Mouse (Mus musculus): ENCODE data around the gene Crb1.
A peak's percentile ranks its signal among the peaks of the same experiment; 100 is the strongest.
"Not testable (repeated sequence)": the region's sequence is repeated elsewhere in the genome, so short reads cannot be mapped to it uniquely, and the experiment has no call there.

Gene Crb1

DNA sequence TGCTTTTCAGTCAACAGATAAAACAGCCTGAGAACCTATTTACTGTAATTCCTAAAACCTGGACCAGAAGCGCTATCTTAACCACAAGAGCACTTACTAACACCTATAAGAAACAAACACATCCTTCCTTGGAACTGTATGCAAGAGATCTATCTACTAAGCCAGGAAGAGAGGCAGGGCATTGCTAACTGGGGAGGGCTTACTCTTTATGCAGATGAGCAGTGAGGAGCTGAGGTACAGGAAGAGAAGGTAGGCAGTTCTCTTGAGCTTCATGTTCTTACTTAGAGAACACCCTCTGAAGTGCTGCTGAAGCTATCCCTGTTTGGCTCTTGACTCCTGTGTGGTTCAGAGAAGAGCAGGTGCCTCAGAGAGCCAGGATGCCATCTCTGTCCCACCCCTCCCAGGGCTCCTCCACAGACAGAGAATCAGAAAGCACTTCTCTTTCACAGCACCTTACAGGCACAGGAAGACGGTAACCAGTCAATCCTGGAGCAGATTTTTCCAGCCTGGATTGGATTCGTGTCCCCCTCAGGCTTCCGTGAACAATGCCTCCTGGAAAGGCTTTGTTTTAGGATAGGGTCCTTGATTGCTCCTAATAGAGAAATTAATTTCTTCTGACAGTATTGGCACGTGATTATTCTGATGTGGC, at the start of gene Crb1:
Crb1 (minus strand) TSS at position 463 of the 649 bp plus-strand sequence.
- peak; percentile 10 to 12 for DNase-seq

DNA sequence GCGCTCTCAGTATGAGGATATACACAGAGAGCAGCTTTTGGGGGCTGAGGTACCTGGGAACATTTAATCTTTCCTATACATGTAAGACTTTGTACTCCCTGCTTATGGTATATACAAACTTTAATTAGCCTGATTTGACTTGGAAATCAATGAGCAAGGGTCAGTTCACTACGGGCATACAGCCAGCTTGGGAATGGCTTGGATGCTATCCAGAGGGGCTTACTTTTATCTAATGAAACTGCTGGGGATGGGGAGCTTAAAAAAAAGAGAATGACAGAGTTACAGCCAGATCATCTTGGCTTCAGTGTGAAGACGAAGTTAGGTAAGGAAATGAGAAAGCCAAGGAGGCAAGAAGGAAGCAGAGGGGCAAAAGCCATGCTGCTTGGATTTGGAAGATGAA, 48.1 kb upstream of the Crb1 start:
- DNase-seq, result peak; percentile 7 to 9

DNA sequence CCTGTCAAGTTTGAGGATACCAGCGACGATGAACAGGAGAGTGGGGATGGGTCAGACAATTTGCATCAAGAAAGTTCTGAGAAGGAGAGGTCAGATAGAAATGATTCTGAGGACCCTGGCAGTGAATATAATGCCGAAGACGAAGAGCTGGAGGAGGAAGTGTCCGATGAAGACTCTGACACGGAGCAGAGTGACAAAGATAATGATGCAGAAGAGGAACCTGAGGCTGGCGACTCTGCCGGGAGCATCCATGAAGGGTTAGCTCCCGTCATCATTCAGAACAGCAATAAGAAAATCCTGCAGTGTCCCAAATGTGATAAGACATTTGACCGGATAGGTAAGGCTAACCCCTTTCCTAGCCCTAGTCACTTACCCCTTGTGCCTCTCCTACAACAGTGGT, 47.0 kb upstream of the Crb1 start:
- DNase-seq, result no peak

DNA sequence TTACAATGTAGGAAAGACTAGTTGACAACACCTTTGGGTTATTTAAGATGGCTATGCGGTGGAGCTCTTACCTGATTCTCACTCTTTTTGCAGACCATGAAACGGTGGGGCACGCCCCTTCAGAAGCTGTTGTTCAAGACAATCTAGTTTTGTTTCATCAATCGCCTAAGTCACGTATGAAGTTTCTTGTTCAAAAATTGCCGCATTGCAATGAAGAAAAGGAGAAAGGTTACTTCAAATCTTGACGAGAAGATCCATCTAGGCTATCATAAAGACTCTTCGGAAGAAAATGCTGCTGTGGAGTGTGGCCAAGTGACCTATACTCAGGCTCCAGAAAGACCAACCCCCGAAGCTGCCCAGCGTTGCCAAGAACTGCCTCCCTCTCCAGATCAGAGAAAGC, 46.0 kb upstream of the Crb1 start:
- DNase-seq, result peak; percentile 20 to 33

DNA sequence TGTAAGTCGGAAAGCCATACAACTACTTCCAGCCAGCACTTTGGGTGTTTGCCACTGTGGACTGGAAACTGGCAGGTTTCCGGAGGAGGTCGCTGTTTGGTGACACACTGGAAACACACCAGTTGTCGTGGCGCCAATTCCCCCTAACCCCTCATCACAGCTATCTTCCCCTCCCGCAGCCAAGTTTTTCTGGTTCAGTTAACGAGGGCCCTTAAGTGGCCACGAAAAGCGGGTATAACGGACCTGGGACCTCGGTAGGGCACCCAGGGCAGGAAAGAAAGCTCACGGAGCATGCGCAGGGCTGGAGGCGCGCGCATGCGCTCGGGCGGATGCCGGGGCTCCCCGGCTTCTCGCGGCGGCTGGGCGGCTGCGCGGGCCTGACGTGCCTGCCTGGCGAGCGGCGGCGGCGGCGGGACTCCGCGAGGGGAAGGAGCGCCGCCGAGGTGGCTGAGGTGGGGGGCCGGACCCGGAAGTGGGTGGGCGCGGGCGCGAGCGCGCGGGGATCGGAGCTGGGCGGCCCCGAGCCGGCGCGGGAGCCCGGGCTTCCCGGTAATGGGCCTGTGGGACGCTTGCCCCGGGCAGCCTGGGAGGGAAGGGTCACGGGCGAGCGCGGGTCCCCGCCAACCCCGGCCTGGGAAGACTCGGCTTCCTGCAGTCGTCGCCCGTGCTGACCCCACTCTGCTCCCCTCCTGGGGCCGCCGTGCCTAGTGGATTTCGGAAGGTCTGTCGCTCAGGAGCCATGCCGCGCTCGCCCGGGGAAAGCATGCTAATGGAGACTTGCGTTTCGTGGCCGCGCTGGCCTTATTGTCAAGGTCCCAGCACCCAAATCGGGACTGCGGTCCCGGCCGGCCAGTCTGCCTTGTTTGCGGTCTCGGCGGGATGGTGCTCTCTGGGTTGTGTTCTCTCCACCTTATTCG, 45.2 kb upstream of the Crb1 start, which contains the start of gene Zbtb41:
Zbtb41 (plus strand) TSS at position 414 of the 917 bp plus-strand sequence.
- peak; percentile 88 to 94 for DNase-seq

DNA sequence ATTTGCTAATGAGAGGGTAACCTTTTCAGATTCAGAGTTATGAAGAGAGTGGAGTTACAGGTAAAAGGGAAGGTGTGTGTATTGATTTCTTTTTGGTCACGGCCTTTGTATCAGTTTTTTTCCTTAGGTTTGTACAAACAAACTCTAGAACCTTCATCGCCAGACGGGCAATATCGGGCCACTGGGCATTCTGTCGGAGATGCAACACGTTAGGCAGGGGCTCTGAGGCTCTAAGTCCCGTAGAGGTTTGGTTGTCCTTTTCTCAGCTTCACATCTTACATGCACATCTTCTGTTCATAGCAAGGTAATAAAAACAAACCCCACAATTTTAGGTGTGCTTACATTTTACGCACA, 44.6 kb upstream of the Crb1 start:
- DNase-seq, result no peak

DNA sequence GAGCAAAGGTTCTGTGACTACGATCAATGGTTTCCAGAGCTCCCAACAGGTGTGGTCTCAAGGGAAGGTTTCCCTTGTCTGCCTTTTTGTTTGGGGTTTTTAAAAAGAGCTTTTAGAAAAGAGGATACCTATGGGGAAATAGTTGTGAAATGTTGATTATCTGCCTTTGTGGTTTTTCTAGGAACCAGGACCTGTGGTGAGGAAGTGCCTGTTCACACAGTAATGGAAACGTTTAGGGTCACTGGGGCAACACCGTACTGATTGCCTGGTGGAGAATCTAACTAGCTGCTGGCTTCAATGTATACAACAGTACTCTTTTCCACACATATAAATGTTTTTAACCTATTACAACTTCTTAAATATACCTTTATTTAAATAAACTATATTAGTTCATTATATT, 36.6 kb upstream of the Crb1 start:
- DNase-seq, result no peak

DNA sequence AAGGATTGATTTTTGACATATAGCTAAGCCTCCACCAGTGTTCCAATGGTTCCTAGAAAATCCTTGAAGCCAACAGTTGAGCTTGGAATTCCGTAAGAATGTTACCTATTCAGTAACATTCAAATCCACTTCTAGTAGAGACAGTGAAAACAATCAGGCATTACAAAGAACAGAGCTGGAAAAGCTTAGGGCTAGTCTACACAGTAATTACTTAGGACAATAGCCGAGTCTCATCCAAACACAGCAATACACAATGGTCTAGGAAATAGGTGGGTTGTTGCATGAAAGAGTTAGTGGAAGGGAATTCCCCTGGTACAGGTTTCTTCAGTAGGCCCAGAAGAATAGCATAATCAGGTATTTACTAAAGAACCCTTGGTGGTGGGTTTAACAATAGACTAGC, 35.5 kb upstream of the Crb1 start:
- not testable (repeated sequence) for DNase-seq

DNA sequence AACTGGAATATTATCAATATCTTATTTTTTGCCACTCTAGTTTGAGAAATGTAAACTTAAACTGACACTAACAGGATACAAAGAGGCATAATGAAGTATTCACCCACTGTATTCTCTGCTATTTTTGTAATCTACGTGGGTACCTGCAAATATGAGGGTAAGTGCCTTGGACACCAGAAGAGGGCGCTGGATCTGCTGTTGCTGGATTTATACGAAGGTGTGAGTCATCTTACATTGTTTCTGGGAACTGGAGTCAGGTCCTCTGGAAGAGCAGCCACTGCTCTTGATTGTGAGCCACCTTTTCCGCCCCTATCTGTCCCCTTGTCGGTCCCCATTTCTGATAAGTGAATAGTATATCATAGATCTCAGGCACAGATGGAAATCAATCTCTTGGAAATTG, 30.8 kb upstream of the Crb1 start:
- DNase-seq, result no peak

DNA sequence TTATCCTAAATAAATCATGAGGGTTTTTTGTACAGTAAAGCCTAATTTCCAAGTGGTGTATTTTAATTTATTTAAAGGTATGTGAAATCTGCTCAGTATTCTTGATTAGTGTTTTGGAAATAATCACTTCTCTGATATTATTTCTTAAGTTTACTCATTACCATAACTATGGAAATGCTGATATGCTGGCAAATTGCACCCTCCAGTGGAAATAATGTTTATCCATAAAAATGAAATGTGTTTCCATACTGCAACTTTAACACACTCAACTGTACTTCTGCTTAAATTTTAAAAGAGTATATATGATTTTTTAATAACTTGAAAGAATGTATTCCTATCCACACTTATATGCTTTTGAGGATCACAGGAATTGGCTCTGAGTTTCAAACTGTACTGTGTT, 28.9 kb upstream of the Crb1 start:
- no peak for DNase-seq

DNA sequence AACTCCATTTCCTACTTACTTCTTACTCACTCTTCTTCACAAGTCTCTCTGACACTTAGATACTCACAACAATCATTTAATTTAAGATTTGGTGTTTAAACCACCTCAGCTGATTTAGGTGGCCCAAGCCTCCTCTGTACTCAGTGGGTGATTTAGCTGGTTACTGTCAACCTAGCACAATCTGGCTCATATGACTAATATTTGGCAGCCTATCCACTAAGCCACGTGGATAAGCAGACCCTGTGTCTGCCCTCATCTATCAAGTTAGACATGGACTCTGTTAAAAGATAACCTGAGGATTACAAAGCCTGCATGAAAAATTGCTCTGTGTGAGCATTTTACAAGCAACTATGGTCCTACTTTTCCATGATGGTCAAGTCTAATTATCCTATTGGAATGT, 19.7 kb upstream of the Crb1 start:
- DNase-seq, result no peak

DNA sequence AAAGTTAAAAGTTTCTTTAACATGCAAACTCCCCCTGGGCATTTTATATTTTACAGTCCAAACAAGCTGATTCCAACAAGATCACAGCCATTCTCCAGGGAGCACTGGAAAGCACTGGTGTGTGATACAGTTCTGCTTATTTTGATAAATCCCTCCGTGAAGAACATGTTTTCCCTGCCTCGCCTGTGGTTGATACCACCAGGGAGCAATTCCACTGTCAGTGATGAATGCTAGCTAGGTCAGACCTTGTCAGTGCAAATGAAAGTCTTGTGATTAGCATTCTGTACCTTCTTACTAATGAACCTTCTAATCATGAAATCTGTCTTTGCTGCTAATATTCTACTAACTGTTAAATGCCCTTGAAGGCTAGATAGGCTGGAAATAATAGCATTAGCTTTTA, 14.8 kb upstream of the Crb1 start:
- DNase-seq, result no peak

DNA sequence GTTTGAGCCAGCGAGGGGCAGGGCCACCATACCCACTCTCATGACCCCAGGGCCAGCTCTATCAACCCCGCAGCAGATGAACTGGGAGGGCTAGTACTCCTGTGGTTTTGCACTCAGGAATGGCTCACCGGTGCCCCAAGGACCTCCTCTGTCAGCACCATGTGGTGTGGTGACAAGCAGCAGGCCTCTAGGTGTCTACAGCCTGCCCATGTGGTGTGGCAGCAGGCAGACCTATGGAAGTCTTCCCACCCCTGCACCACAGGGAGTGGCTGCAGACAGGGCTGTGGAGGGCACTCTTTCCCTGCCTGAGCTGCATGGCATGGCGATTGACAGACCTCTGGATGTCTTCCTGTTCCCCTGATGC, 2.7 kb upstream of the Crb1 start:
- DNase-seq, result peak in 1 of 2 experiments; percentile 3

DNA sequence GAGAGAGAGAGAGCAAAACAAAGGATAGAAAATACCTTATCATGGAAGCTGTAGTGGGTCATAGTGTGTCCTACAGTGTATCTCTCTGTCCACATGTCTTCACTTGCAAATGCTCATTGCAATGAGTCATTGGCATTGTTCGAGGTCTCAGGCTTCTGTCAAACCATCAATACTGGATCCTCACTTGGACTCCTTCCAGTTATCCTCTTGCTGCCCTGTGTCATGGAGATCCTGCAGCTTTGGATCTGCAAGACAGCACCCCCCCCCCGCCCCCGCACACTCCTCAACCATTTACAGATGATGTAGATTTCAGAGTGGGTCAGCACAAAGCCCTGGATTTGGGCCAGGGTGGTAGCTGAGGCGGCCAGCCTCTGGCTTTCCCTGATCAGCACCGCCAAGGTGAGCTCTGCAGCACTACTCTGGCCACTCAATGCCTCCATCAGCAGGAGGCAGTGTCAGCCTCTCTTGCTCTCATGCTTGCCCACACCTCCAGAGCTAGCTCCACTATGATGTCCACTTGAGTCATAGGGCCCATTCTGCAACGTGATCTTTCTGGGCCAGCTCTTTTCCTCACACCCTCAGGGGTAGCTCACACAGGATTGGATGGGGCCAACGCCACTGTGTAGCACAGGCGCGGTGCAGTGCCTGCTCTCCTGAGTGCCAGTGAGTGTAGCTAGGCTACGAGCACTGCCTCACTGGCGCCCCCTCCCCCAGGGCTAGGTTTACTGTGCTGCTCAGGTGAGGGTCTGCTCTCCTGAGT, 2.1 kb upstream of the Crb1 start:
- DNase-seq, result peak; percentile 2 to 9

DNA sequence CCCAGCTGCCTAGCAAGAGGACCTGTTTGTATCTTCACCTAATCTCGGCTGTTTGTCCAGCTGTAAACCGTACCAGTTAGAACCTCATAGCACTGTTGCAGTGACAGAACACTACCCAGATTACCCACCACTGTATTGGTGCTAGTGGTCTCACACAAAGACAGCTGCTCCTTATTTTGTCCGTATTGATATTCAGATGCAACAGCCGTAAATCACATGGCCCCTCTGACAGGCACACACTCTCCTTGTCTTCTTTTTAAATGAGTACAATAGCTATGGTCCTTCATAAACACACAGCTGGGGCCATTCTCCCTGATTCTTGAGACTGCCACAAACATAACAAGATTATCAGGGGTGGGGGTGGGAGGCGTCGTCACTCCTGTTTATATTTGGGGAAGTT, 1.0 kb downstream of the Crb1 start:
- DNase-seq, result no peak

DNA sequence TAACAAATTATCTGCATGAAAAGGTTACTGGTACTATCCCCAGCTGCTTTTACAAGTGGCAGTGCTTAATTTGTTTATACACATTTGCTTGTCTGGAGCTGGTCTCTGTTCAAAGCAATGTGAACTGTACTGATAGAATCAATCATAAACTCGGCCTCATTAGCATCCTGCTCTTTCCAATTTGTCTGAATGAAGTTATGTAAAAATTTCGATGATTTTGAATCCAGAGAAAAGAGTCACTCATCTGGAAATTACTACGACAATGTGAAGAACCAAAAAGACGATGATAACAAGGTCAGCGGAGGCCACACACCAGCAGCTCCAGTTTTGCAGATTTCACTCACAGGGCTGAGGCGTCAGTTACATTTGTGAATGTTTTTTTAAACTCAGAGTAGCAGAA, 5.6 kb downstream of the Crb1 start:
- DNase-seq, result no peak

DNA sequence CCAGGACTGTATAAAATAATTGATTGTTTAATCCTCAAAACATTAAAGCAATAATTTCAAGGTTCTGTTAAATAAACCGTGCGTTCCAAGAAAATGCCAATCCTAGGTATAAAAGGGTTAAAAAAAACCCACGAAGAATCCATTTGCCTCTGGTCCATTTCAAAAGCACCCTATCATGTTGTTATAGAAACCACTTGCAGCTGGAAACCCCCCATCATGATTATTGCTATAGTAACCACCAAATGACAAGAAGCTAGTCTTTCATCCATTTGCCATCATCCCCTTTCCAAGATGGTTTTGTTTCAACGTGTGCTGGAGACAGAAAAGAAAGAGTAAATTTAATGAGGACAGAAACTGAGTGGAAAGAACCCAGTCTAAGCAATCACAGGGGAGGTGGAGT, 28.3 kb downstream of the Crb1 start:
- no peak for DNase-seq

DNA sequence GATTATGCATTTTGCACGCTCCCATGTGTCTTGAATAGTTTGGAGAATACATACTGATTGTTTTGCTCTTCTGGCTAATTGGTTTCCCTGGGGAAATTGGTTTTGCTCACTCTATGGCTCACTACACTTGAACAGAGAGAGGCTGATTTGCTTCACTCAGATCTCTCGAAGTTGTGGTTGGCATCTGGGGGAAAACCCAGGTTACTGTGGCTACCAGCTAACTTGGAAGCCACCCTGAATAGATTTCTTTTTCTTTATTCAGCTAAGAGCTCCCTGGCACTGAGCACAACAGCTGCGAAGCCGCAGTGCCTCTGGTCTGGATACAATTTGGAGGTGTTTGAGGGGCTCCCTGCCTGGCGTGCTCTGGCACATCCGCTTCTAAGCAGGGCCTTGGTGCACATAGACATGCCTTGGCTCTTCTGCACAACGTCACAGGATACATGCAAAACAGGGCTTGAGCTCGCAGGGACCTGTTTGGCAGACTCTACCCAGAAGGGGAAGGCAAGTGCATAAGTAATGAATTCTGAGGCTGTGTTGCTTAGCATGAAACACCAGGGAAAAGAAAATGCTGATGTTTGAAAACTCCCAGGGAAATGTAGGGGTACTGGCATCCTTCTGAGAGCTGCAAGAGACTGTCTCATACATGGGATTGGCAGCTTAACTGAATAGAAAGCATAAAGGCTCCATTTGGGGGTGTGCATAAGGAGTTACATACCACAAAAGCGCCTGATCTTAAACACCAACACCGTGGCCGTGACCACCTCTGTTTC, 30.1 kb downstream of the Crb1 start:
- peak in 1 of 2 experiments; percentile 4 for DNase-seq

DNA sequence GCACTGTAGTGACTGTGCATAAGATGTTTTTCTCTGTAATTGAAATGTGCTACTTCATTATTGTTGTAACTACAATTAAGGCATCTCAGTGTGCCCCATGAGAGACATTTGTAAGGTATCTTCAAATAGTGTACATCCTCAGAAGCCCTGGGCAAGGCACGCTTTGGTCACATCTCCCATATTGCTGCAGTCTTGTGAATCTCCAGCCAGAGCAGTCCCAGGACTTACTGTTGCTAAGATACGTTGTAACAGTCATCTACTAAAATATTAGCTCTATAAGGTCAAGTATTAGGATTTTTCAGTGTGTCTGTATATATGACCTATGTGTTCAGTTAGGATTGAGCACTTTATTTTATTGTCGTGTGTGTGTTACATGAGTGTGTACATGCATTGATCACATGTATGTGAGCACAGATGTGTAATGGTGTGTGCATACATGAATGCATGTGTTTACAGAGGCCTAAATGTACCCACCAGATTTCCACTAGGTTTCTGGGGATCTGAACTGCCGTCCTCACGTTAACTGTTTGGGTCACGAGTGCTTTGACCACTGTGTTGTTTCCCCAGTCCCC, 30.8 kb downstream of the Crb1 start:
- DNase-seq, result no peak

DNA sequence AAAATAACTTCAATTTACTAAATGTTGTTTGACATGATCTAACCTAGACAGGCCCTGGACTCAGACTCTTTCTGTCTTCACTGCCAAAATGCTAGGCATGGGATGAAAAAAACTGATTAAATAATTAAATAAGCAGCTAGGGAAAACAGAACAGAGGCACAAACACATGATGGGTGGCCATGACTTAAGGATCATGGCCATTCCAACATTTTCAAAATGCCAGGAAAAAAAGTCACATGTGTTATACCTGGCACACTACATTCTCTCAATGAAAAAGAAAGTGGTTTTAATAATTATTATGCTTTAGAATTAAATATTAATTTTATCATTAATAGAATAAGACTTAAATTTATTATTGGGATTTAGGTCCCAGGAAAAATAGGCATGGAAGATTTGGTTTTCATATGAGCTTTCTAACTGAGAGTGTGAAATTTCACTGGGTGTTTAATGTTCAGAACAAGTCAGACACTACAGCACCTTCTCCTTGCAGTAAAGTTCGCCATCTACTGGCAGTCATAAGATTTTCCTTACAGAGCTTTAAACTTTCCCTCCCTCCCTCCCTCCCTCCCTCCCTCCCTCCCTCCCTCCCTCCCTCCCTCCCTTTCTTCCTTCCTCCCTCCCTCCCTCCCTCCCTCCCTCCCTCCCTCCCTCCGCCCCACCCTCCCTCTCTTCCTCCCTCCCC, 36.6 kb downstream of the Crb1 start:
- DNase-seq, result peak; percentile 15 to 20

DNA sequence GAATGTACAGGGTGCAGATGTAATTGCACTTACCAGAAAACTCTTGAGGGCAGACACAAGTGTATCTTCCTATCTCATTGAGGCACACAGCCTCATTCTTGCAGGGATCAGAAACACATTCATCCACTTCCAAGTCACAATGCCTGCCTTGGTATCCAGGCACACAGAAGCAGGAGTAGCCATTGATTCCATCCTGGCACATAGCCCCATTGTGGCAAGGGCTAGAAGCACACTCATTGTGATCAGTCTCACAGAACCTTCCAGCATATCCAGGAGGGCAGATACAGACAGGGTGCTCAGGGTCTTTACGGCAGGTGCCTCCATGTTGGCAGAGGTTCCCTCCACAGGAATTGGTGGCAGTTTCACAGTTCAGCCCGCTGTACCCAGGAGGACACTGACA, 39.9 kb downstream of the Crb1 start:
- no peak for DNase-seq

DNA sequence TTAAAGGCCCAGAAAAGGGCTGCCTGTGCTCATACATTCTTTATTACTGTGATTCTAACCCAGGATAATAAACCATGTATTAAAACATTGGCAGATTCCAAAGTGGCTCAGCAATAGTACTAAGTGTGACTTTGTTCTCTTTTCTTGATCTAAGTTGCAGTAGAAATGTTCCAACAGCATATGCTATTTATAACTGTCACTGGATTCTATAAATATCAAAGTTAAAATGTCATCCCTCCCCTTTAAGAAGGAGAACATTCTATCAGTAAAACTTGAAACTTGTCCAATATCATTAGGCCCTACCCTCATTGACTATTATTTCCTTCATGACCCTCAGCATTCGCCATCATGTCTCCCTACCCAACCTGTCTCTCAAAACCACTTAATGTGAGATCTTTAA, 48.1 kb downstream of the Crb1 start:
- DNase-seq, result no peak
